Mouse (Mus musculus): ENCODE data around the gene Itpr1. TPM values are rescaled to one million over a fixed set of nuclear protein-coding genes. Genes with fewer than 3 reads are reported as not detected.
A peak's percentile ranks its signal among the peaks of the same experiment; 100 is the strongest.

Gene Itpr1
- polyA plus RNA-seq, 2 experiments = 10.7 to 17.1 TPM

GRCm38 (mm10) chr6:108487300-108487835 is 274.5 kb downstream of the Itpr1 start:
- Histone ChIP-seq H3K27ac (replicated peaks; ENCODE audit: low read depth, low read length) (no peak overlapping the region), H3K4me2 (replicated peaks; ENCODE audit: low read depth, low read length, severe bottlenecking) (no peak overlapping the region), H3K27me3 (ENCODE audit: control insufficient read depth, insufficient read depth, low read length) (no peaks in the 10 kb centered on the region), H3K4me3 (replicated peaks; ENCODE audit: low read length) (no peak overlapping the region), H3K36me3 (ENCODE audit: control insufficient read depth, insufficient read depth, low read length) (peaks cover 40% of the 10 kb centered on the region), H3K9me3 (ENCODE audit: control insufficient read depth, low read length) (no peaks in the 10 kb centered on the region), H3K4me1 (ENCODE audit: control insufficient read depth, insufficient read depth, low read length) (no peaks in the 10 kb centered on the region), H3K9ac (ENCODE audit: low read depth, low read length, severe bottlenecking) (no peak overlapping the region)
- 61% methylated on average over 10 of the region's 10 CpGs for WGBS
- DNase-seq (ENCODE audit: low spot score) (no peak), ATAC-seq (ENCODE audit: low FRiP score, low read depth) (no peak)
- no peak for TF ChIP-seq POLR2A (IDR thresholded peaks at IDR 0.05; ENCODE audit: borderline replicate concordance, extremely low read depth, insufficient read depth, insufficient read length)

DNA sequence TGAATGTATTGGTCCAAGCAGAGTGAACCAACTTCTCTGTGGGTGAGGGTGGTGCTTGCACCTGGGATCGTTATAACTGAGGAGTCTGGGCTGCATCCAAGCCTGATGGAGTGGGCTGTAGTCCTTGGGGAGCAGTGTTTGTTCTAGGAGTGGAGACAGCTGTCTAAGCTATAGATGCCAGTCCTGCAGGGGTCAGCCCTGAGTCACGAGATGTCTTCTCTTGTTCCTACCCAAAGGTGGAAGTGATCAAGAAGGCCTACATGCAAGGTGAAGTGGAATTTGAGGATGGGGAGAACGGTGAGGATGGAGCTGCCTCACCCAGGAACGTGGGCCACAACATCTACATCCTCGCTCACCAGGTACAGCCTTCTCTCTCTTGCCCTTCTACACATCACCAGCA is 275.4 kb downstream of the Itpr1 start:
- no peak for ATAC-seq (ENCODE audit: low FRiP score, low read depth)
- WGBS = 86% methylated on average over 5 of the region's 5 CpGs
- no peak for TF ChIP-seq POLR2A (IDR thresholded peaks at IDR 0.05; ENCODE audit: borderline replicate concordance, extremely low read depth, insufficient read depth, insufficient read length)
- no peaks in the 10 kb centered on the region for H3K4me1 ChIP-seq (ENCODE audit: control insufficient read depth, insufficient read depth, low read length)
- H3K9me3 ChIP-seq (ENCODE audit: control insufficient read depth, low read length) = no peaks in the 10 kb centered on the region
- no peak overlapping the region for H3K9ac ChIP-seq (ENCODE audit: low read depth, low read length, severe bottlenecking)
- no peak for DNase-seq (ENCODE audit: low spot score)
- H3K27ac ChIP-seq (replicated peaks; ENCODE audit: low read depth, low read length) = no peak overlapping the region
- no peak overlapping the region for H3K4me2 ChIP-seq (replicated peaks; ENCODE audit: low read depth, low read length, severe bottlenecking)
- peaks cover 34% of the 10 kb centered on the region for H3K36me3 ChIP-seq (ENCODE audit: control insufficient read depth, insufficient read depth, low read length)
- no peaks in the 10 kb centered on the region for H3K27me3 ChIP-seq (ENCODE audit: control insufficient read depth, insufficient read depth, low read length)
- no peak overlapping the region for H3K4me3 ChIP-seq (replicated peaks; ENCODE audit: low read length)

DNA sequence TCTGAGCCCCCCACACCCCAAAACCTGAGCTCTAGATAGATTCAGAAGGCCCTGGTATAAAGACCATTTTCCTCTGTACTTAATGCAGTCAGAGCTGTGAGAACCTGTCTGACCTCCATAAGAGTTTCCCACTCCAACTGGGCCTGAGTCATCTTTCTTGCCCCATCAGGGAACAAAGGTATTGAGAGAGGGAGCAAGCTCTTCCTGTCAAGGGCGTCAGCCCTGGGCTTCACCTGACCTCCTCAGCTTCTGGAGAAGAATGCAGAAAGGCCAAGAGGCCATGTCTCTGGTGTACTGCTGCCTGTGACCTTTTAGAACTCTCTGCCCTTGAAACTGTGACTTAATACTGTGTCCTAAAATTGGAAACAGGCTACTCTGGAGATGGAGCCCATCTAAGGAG is 279.1 kb downstream of the Itpr1 start:
- DNase-seq (ENCODE audit: low spot score) (no peak), ATAC-seq (ENCODE audit: low FRiP score, low read depth) (no peak)
- TF ChIP-seq POLR2A (IDR thresholded peaks at IDR 0.05; ENCODE audit: borderline replicate concordance, extremely low read depth, insufficient read depth, insufficient read length) = no peak
- Histone ChIP-seq H3K4me2 (replicated peaks; ENCODE audit: low read depth, low read length, severe bottlenecking) (no peak overlapping the region), H3K4me1 (ENCODE audit: control insufficient read depth, insufficient read depth, low read length) (peaks cover 9% of the 10 kb centered on the region; the same call in 1 of the 2 replicates), H3K4me3 (replicated peaks; ENCODE audit: low read length) (no peak overlapping the region), H3K9me3 (ENCODE audit: control insufficient read depth, low read length) (no peaks in the 10 kb centered on the region), H3K27me3 (ENCODE audit: control insufficient read depth, insufficient read depth, low read length) (no peaks in the 10 kb centered on the region), H3K27ac (replicated peaks; ENCODE audit: low read depth, low read length) (no peak overlapping the region), H3K9ac (ENCODE audit: low read depth, low read length, severe bottlenecking) (no peak overlapping the region), H3K36me3 (ENCODE audit: control insufficient read depth, insufficient read depth, low read length) (peaks cover 30% of the 10 kb centered on the region)
- WGBS = 60% methylated on average over 1 of the region's 1 CpGs

GRCm38 (mm10) chr6:108493753-108494152 is 280.9 kb downstream of the Itpr1 start:
- no peak for ATAC-seq (ENCODE audit: low FRiP score, low read depth)
- TF ChIP-seq POLR2A (IDR thresholded peaks at IDR 0.05; ENCODE audit: borderline replicate concordance, extremely low read depth, insufficient read depth, insufficient read length) = no peak
- WGBS = 72% methylated on average over 16 of the region's 16 CpGs
- no peak for DNase-seq (ENCODE audit: low spot score)
- Histone ChIP-seq H3K4me3 (replicated peaks; ENCODE audit: low read length) (no peak overlapping the region), H3K4me2 (replicated peaks; ENCODE audit: low read depth, low read length, severe bottlenecking) (no peak overlapping the region), H3K4me1 (ENCODE audit: control insufficient read depth, insufficient read depth, low read length) (peaks cover 9% of the 10 kb centered on the region; the same call in 1 of the 2 replicates), H3K36me3 (ENCODE audit: control insufficient read depth, insufficient read depth, low read length) (peaks cover 26% of the 10 kb centered on the region), H3K9ac (ENCODE audit: low read depth, low read length, severe bottlenecking) (no peak overlapping the region), H3K27me3 (ENCODE audit: control insufficient read depth, insufficient read depth, low read length) (no peaks in the 10 kb centered on the region), H3K27ac (replicated peaks; ENCODE audit: low read depth, low read length) (no peak overlapping the region), H3K9me3 (ENCODE audit: control insufficient read depth, low read length) (no peaks in the 10 kb centered on the region)

DNA sequence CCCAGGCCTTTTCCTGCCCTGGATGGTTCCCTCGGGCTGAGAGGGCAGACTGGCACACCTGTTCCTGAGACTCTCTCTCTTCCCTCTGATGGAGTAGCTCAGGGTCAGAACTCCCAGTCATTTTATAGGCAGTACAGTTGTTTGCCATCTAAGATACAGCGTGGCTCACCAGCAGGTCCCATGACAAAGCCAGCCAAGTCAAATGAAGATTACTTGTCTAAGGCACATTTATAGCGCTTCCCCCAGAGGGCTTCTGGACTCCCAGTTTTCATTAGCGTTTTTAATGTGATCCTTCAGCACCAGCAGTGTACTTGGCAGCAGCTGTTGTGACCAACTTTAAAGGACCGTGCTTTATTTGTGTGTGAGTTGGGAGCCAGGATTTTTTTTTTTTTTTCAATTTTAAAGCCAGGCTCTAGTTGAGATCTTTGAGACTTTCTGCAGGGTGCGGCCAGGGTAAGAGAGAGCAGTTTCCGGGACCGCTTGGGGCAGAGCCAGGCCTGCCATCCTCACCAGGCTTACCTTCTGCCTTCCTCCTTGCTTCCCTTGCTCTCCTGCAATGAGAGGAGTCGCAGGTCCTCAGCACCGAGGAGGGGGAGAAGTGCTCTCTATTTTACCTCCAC is 281.4 kb downstream of the Itpr1 start:
- Histone ChIP-seq H3K36me3 (ENCODE audit: control insufficient read depth, insufficient read depth, low read length) (peaks cover 26% of the 10 kb centered on the region), H3K9ac (ENCODE audit: low read depth, low read length, severe bottlenecking) (no peak overlapping the region), H3K27ac (replicated peaks; ENCODE audit: low read depth, low read length) (no peak overlapping the region), H3K9me3 (ENCODE audit: control insufficient read depth, low read length) (no peaks in the 10 kb centered on the region), H3K4me3 (replicated peaks; ENCODE audit: low read length) (no peak overlapping the region), H3K4me1 (ENCODE audit: control insufficient read depth, insufficient read depth, low read length) (peaks cover 9% of the 10 kb centered on the region; the same call in 1 of the 2 replicates), H3K4me2 (replicated peaks; ENCODE audit: low read depth, low read length, severe bottlenecking) (no peak overlapping the region), H3K27me3 (ENCODE audit: control insufficient read depth, insufficient read depth, low read length) (no peaks in the 10 kb centered on the region)
- 31% methylated on average over 10 of the region's 10 CpGs for WGBS
- DNase-seq (ENCODE audit: low spot score) (peak; percentile 46), ATAC-seq (ENCODE audit: low FRiP score, low read depth) (peak; percentile 74)
- TF ChIP-seq POLR2A (IDR thresholded peaks at IDR 0.05; ENCODE audit: borderline replicate concordance, extremely low read depth, insufficient read depth, insufficient read length) = no peak
